Mouse (Mus musculus) layer of hippocampus, adult 18-20 months (tissue): ENCODE data around the gene Tigd3. TPM values are rescaled to one million over a fixed set of nuclear protein-coding genes. Genes with fewer than 3 reads are reported as not detected.

Experiments
- DNase-seq, 2 experiments: peaks; one replicate each; pipeline ENCODE4 v3.0.0; 2022; ENCODE audit warnings: low spot score in 2 of 2
- total RNA-seq, 2 experiments: library from RNA; stranded (reverse); gene quantifications; 2 replicates each; pipeline ENCODE4 v1.2.3; 2021

Tigd3 gene
- total RNA-seq, 2 experiments from 2014 or later, result 2.5 TPM

- no peak for DNase-seq
Measured at GRCm38 (mm10) chr19:5878362-5878722, 15.6 kb downstream of the Tigd3 start.

GRCm38 (mm10) chr19:5877618-5878361 lies 16.2 kb downstream of the Tigd3 start, which contains the start of gene Slc25a45:
Gene Slc25a45, plus strand, starts transcription at chr19:5877808.
- DNase-seq, result peak; percentile 65 to 84

GRCm38 (mm10) chr19:5874969-5875480 lies 18.9 kb downstream of the Tigd3 start, which contains the start of gene Frmd8:
Gene Frmd8, minus strand, starts transcription at chr19:5875274.
- DNase-seq, result peak; percentile 86 to 94

- no peak for DNase-seq
Measured at GRCm38 (mm10) chr19:5874391-5874968, 19.5 kb downstream of the Tigd3 start.

- DNase-seq, result no peak
Measured at GRCm38 (mm10) chr19:5872931-5873556, 20.9 kb downstream of the Tigd3 start.

GRCm38 (mm10) chr19:5872528-5872927 lies 21.4 kb downstream of the Tigd3 start:
- DNase-seq, result no peak

- no peak for DNase-seq
Measured at GRCm38 (mm10) chr19:5871683-5872082, 22.3 kb downstream of the Tigd3 start.

GRCm38 (mm10) chr19:5871273-5871672 lies 22.7 kb downstream of the Tigd3 start:
- no peak for DNase-seq

- DNase-seq, result no peak
Measured at GRCm38 (mm10) chr19:5868096-5868495, 25.9 kb downstream of the Tigd3 start.

- no peak for DNase-seq
Measured at GRCm38 (mm10) chr19:5864710-5865398, 29.1 kb downstream of the Tigd3 start.

GRCm38 (mm10) chr19:5863776-5864175 lies 30.2 kb downstream of the Tigd3 start:
- DNase-seq, result no peak

- no peak for DNase-seq
Measured at GRCm38 (mm10) chr19:5862335-5863085, 31.4 kb downstream of the Tigd3 start.

GRCm38 (mm10) chr19:5856604-5857003 lies 37.3 kb downstream of the Tigd3 start:
- no peak for DNase-seq

GRCm38 (mm10) chr19:5852035-5852722 lies 41.8 kb downstream of the Tigd3 start:
- DNase-seq, result no peak

GRCm38 (mm10) chr19:5851481-5851971 lies 42.4 kb downstream of the Tigd3 start:
- DNase-seq, result no peak

GRCm38 (mm10) chr19:5850860-5851259 lies 43.1 kb downstream of the Tigd3 start:
- DNase-seq, result no peak

- DNase-seq, result peak; percentile 85 to 96
Measured at GRCm38 (mm10) chr19:5849843-5850527, 44.0 kb downstream of the Tigd3 start.

GRCm38 (mm10) chr19:5848826-5849672 lies 44.9 kb downstream of the Tigd3 start:
- no peak for DNase-seq
